Mouse (Mus musculus): ENCODE data around the gene Eif2b1.

- no peak for TF ChIP-seq GATA1 (IDR thresholded peaks at IDR 0.05; ENCODE audit: borderline replicate concordance, low read length)
- TF ChIP-seq FLI1 (IDR thresholded peaks at IDR 0.05; ENCODE audit: low read length): peak; percentile 57; the same call in 1 of the 2 replicates
Measured at GRCm38 (mm10) chr5:124578633-124579317, at the start of gene Eif2b1, which contains the start of gene Gtf2h3.

All from megakaryocyte, embryonic 14.5 days (primary cell).